Mouse (Mus musculus) kidney, postnatal 25 days (tissue): ENCODE measurements around the gene Cycs.

Experiments
- DNase-seq, 2 experiments: peaks; one replicate each; pipeline ENCODE4 v3.0.0; 2021; ENCODE audit warnings: mixed read lengths in 2 of 2

The Cycs gene

GRCm38 (mm10) chr6:50542535-50542934 lies 23.8 kb downstream of the Cycs start:
- no peak for DNase-seq

GRCm38 (mm10) chr6:50539641-50540040 lies 26.7 kb downstream of the Cycs start:
- no peak for DNase-seq

DNA sequence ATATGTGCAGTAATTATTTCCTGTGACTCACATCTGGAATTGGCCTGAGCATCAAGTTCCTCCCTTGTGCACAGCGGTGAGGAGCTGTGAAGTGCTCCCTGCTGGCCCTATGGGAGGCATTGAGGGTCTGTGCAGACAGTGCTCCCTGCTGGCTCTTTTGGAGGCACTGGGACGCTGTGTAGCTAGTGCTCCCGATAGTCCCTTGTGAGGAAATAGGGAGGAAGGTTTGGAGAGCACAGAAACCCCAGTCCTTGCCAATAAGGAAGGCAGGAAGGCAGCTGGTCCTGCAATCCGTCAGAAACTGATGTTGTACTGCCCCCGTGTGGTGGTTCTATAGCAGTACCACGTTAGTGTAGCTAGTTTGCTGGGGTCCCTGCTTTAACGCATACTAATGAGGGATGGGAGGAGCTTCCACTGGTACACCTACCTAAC lies 29.9 kb downstream of the Cycs start:
- DNase-seq, result peak; percentile 72 to 83

DNA sequence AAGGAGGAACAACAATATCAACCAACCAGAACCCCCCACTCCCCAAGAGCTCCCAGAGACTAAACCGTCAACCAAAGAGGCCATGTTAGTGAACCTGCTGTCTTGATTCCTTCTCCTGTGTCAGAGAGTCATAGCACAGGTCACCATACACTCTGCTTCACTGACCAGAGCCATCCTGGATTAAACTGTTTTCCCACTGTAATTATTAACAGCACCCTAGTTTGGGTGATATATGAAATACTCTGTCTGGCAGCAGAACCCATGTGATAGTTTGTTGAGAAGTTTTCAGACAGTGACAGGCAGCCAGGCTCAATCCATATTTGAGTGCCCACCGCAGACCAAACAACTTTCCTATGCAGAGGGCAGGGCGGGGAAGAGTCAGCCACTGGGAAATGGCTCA lies 31.0 kb downstream of the Cycs start:
- no peak for DNase-seq

DNA sequence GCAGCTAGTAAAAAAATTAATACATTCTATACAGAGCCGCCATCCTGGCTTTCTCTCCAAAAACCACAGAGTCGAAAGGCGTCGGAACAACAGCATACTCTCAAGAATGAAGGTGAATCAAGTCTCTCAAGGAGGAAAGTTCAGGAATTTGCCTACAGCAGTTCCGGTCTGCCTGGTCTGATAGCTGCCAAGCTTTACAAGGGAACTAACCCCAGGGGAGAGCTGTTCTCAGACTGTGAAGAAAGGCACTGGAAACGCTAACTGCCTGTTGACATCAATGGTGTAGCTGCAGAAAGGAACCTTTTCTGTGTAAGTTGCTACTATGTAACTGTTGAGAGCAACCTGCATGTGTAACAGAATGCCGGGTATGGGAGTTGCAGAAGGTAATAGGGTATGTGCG lies 34.4 kb downstream of the Cycs start:
- no peak for DNase-seq

DNA sequence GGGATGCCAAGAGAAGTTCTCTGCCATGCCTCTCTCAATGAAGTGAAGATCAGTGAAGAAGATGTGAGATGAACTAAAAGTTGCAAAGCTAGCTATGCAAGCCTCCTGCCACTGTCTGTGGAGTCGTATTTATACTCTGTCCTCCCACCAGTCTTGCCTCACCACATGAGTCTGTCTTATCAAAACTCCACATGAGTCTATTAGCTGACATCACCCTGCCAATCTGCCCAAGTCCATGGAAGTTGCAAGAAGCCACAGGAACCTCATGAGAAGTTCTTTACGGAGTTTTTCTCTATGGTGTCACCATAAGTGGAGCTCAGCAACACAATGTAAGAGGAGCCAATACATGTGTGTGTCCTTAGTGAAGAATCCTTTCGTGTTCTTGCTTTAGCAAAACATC lies 35.3 kb downstream of the Cycs start:
- DNase-seq, result no peak

DNA sequence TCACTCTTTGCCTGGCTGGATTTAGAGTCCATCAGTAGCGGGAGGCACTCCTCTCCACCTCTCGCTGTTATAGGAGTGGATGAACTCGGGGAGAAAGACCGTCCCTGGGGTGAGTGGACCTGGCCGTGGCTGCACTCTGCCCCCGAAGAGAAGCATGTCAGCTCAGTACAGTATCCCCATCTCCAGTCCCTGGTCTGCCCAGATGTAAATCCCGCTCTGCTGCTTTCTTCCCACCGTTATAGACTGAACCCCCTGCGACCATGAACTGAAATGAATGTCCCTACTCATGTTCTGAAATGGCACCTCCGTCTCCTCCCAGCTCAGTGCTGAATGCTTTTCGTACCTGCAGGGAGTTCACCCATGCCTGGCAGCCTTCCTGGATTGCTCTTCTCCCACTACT lies 37.1 kb downstream of the Cycs start:
- no peak for DNase-seq

GRCm38 (mm10) chr6:50527416-50527815 lies 38.9 kb downstream of the Cycs start:
- DNase-seq, result no peak

GRCm38 (mm10) chr6:50526597-50527024 lies 39.7 kb downstream of the Cycs start:
- DNase-seq, result peak; percentile 74 to 88

DNA sequence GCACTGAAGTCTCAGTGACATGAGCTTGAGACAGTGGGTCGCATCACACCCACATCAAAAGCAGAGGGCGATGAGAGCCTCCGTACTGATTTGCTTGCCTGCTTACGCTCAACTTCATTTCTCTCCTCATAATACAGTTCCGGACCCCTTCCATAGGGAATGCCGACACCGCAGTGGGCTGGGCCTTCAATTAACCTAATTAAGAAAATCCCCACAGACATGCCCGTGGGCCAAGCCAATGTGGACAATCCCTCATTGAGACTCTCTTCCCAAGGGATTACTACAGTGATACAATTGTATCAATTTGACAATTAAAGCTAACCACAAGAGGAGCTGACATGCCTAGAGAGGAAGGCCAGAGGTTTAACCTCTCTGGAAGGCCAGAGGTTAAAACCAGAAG lies 40.5 kb downstream of the Cycs start:
- DNase-seq, result no peak

GRCm38 (mm10) chr6:50524261-50524896 lies 42.0 kb downstream of the Cycs start:
- DNase-seq, result no peak

DNA sequence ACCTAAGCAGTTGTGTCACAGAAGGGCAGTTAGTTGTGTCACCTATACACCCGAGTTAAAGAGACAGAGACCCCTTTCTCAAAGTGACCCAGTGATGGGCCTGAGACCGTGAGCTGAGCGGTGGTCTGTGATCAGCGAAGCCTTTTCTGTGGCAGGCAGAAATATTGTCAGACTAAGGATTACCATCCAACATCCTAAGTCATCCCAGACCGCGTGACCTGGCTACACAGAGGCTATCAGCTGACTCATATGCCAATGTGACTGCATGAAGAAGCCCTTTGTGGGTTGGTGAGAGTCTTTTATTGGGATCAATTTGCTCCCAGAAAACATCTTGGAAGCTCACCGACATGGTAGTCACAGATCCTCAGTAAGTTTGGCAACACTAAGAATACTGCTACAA lies 43.6 kb downstream of the Cycs start:
- DNase-seq, result no peak

DNA sequence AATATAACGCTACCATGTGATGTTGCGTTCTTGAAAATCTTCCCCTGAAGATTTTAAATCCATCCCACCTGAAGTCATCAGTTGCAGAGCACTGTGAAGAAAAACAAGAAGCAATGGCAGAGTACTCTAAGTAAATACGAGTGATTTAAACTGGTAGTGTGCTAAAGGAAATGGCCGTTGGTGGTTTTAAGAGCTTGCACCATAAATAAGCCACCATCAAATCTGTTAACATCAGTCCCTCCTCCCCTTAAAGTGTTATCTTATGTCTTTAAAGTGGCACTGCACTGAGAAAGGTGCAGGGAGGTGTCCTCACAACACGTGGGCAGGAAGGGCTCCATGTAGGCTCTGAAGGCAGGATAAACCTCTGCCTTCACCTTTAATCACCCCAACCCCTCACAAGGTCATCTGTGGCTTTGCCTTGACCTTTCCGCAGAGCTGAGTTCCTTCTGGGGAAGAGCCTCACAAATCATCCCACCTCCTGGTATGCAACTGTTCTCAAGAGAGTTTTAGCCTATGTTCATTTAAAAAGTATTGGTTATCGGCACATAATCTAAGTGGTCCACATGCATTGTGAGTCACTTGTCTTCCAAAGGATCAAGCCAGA lies 44.7 kb downstream of the Cycs start:
- DNase-seq, result no peak

- no peak for DNase-seq
Observed at GRCm38 (mm10) chr6:50520139-50520538, 46.2 kb downstream of the Cycs start.

DNA sequence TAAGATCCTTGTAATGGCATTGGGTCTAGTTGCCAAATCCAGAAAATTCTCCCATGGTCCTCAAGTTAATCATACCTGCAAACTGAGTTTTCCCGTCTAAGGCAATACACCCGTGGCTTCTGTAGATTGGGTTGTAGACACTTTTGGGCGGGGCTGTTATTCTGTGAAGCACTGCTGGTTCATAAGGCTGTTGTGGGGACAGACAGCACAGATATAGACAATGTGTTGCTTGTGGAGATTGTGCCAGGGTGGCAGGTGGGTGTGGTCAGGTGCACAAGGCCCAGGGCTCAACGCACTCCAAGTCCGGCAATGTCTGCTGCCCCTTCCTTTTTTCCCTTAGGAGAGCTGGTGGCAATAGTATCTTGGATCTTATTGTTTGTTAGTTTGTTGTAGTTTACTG lies 48.0 kb downstream of the Cycs start:
- DNase-seq, result no peak
